Mouse (Mus musculus) E14TG2a.4 (cell line): ENCODE data around the gene Efemp2.

Experiments used
- CTCF ChIP-seq: conservative IDR thresholded peaks from 2 replicates; pipeline ENCODE4 v1.5.1; 2014; ENCODE audit warnings: low read length
- POU5F1 ChIP-seq: IDR thresholded peaks from 2 replicates; pipeline ENCODE4 v1.6.1; 2014; ENCODE audit warnings: low read length, borderline replicate concordance

DNA sequence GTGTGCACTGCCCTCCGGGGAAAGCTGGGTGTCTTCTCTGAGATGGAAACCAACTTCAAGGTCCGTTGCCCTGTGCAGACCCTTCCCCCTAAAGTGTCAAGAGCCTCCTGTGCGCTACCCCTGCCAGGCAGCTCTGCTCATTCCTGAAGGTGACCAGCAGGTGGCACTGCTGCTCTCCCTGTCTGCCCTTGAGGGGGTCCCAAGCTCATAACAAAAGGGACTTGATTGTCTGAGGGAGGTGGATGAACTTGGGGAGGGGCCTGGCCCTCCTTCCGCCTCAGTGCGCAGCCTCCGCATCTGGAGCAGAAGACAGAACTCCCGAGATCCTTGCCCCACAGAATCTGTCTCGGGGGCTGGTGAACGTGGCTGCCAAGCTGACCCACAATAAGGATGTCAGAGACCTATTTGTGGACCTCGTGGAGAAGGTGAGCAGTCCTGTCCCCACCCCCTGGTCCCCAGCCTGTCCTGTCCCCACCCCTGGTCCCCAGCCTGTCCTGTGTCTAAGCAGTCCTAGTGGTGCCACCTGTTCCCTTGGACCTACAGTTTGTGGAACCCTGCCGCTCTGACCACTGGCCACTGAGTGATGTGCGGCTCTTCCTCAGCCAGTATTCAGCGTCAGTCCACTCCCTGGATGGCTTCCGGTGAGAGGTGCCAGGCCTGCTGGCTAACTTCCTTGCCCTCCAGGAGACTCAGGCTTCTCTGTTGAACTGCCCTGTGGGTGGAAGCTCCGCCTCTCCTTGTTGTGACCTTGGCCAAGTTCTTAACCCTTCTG, 9.8 kb upstream of the Efemp2 start:
- TF ChIP-seq CTCF (peak; percentile 90), POU5F1 (no peak)
